ENCODE assay signal across 9 mouse cellular contexts in the genomic region with DNA sequence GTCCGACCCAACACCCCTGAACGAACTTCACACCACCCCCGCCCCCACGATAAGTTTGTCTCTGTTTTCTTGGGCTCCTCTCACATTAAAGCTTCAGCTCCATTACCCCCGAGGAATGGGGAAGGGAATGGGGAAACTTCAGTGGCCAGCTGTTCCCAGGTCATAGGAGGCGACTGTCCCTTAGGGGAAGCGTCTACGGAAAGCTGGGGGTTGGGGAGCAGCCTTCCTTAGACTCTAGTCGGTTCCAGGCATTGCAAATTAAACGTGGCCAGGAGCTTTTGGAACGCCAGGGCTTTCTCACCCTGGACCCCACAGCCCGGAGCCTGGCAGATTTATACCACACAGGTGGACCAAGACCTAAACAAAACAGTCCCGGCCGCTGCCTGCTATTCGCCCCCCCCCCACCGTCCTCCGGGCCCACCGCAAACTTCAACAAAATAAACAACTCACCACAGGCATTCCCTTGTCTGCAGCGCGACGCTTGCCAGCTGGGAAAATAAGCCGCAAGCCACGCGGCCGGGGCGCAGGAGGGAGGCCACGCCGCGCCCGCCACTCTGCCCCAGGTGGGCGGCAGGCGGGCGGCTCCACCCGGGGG. TPM values are rescaled to one million over a fixed set of nuclear protein-coding genes. Genes with fewer than 3 reads are reported as not detected.
DNase-seq lines count a peak whose midpoint lies in the region; ATAC-seq and TF ChIP-seq lines count a peak whose summit lies in the region.
"Had no signal": no experiment of that assay in that cellular context is flagged by ENCODE, and none has a peak within 500 bp of the region (broad histone marks: within the 10 kb centered on the region; RNA-seq: fewer than 3 reads in every experiment).

No protein-coding gene starts in this region.

- H3K4me3 ChIP-seq in heart, postnatal 0 days (ENCODE audit: low read depth, low read length) = peak overlapping the region; percentile 67
- peak overlapping the region; percentile 65 for H3K4me3 ChIP-seq in limb, embryonic 10.5 days
- H3K4me3 ChIP-seq in neural tube, embryonic 14.5 days (ENCODE audit: low read depth, low read length) = peak overlapping the region; percentile 59

- TF ChIP-seq EP300 in heart, postnatal 0 days (IDR thresholded peaks at IDR 0.05; ENCODE audit: low read depth) = no peak

- H3K4me2 ChIP-seq in heart, postnatal 0 days (ENCODE audit: low read depth, low read length) = peak overlapping the region; percentile 99
- H3K4me2 ChIP-seq in neural tube, embryonic 14.5 days (ENCODE audit: low read depth, low read length) = peak overlapping the region; percentile 73

- no peaks in the 10 kb centered on the region for H3K36me3 ChIP-seq in heart, postnatal 0 days (replicated peaks; ENCODE audit: control insufficient read depth, insufficient read depth, low read length)
- no peaks in the 10 kb centered on the region for H3K36me3 ChIP-seq in limb, embryonic 10.5 days
- H3K36me3 ChIP-seq in neural tube, embryonic 14.5 days (ENCODE audit: control insufficient read depth, insufficient read depth, low read length) = no peaks in the 10 kb centered on the region

- DNase-seq in cerebellum, adult 9-10 months = peak; percentile 40
- DNase-seq in cerebellum, adult 9-11 months = no peak
- DNase-seq in embryo, embryonic 10.5 days (ENCODE audit: low spot score) = peak; percentile 73
- no peak for DNase-seq in heart, postnatal 0 days (ENCODE audit: low spot score)
- DNase-seq in limb, embryonic 10.5 days (ENCODE audit: low spot score) = no peak
- no peak for DNase-seq in spleen, adult 18-20 months
- no peak for DNase-seq in right cerebral cortex, postnatal 25 days

- no peak for TF ChIP-seq CTCF in heart, postnatal 0 days (IDR thresholded peaks at IDR 0.05; ENCODE audit: low read depth)

- H3K9me3 ChIP-seq in heart, postnatal 0 days (replicated peaks; ENCODE audit: control insufficient read depth, low read length) = no peaks in the 10 kb centered on the region
- H3K9me3 ChIP-seq in limb, embryonic 10.5 days (replicated peaks) = no peaks in the 10 kb centered on the region
- H3K9me3 ChIP-seq in neural tube, embryonic 14.5 days (ENCODE audit: control insufficient read depth, low read length) = no peaks in the 10 kb centered on the region

- H3K4me1 ChIP-seq in heart, postnatal 0 days (ENCODE audit: control insufficient read depth, insufficient read depth) = peaks cover 19% of the 10 kb centered on the region
- peaks cover 32% of the 10 kb centered on the region for H3K4me1 ChIP-seq in limb, embryonic 10.5 days
- H3K4me1 ChIP-seq in neural tube, embryonic 14.5 days (ENCODE audit: control insufficient read depth, insufficient read depth, low read length) = peaks cover 10% of the 10 kb centered on the region; the same call in 1 of the 2 replicates

- no peak for ATAC-seq in heart, postnatal 0 days (ENCODE audit: insufficient read depth, low read depth)
- ATAC-seq in neural tube, embryonic 14.5 days (ENCODE audit: low read depth) = peak; percentile 10; the same call in 1 of the 2 replicates

- under 1% methylated on average over 34 of the region's 34 CpGs for WGBS in heart, postnatal 0 days
- under 1% methylated on average over 34 of the region's 34 CpGs for WGBS in limb, embryonic 10.5 days
- WGBS in neural tube, embryonic 14.5 days = under 1% methylated on average over 34 of the region's 34 CpGs

- H3K27ac ChIP-seq in heart, postnatal 0 days (ENCODE audit: low read depth) = peak overlapping the region; percentile 70
- H3K27ac ChIP-seq in limb, embryonic 10.5 days = peak overlapping the region; percentile 91
- H3K27ac ChIP-seq in neural tube, embryonic 14.5 days (ENCODE audit: low read depth, low read length) = peak overlapping the region; percentile 92

- no peaks in the 10 kb centered on the region for H3K27me3 ChIP-seq in heart, postnatal 0 days (ENCODE audit: control insufficient read depth, insufficient read depth, low read length)
- peaks cover 27% of the 10 kb centered on the region for H3K27me3 ChIP-seq in limb, embryonic 10.5 days (ENCODE audit: low read depth, poor library complexity, severe bottlenecking)
- H3K27me3 ChIP-seq in neural tube, embryonic 14.5 days (ENCODE audit: control insufficient read depth, insufficient read depth, low read length) = no peaks in the 10 kb centered on the region

- H3K9ac ChIP-seq in heart, postnatal 0 days (replicated peaks; ENCODE audit: low read depth, low read length) = peak overlapping the region; percentile 62
- H3K9ac ChIP-seq in neural tube, embryonic 14.5 days (replicated peaks; ENCODE audit: low read depth, low read length) = peak overlapping the region; percentile 50

RNA-seq across cellular contexts. Expression of a gene that starts 0.6 kb away (rescaled TPM):
- 15.7 and 26.9 TPM in 2 replicates for total RNA-seq in heart, postnatal 0 days (2014; rRNA removed; ENCODE audit: low replicate concordance)
- 7.2 and 8.4 TPM in 2 replicates for polyA plus RNA-seq in heart, postnatal 0 days (2015; fragmentation: Nextera tagmentation; extraction: Ambion mirVana)
- polyA plus RNA-seq in limb, embryonic 10.5 days (2016; fragmentation: Nextera tagmentation; extraction: Ambion mirVana) = 9.0 and 14.2 TPM in 2 replicates
- 63.7 and 84.8 TPM in 2 replicates for polyA plus RNA-seq in neural tube, embryonic 14.5 days (2014; fragmentation: Nextera tagmentation; extraction: Ambion mirVana)
- total RNA-seq: common myeloid progenitor, adult 5-6 weeks had no signal

Comparison
In these comparisons a context has a peak if more than half of its experiments do, and no peak if none do; other contexts are left out.
1. DNase-seq: peak in cerebellum, adult 9-10 months (single experiment) and embryo, embryonic 10.5 days (single experiment); none in cerebellum, adult 9-11 months (single experiment), heart, postnatal 0 days (single experiment), limb, embryonic 10.5 days (single experiment), spleen, adult 18-20 months (0 of 2) and right cerebral cortex, postnatal 25 days (single experiment).
2. Peak in every context shown above with its lines, with median percentiles within 50 percentile points of each other: H3K27ac ChIP-seq and H3K4me3 ChIP-seq.